Comparison of ENCODE assay signal across 16 mouse cellular contexts in genomic region chr10:117398044-117398780, GRCm38 (mm10). TPM values are rescaled to one million over a fixed set of nuclear protein-coding genes. Genes with fewer than 3 reads are reported as not detected.
DNase-seq lines count a peak whose midpoint lies in the region; ATAC-seq and TF ChIP-seq lines count a peak whose summit lies in the region.
"Had no signal": no experiment of that assay in that cellular context is flagged by ENCODE, and none has a peak within 500 bp of the region (broad histone marks: within the 10 kb centered on the region; RNA-seq: fewer than 3 reads in every experiment).

No protein-coding gene starts in this region.

- TF ChIP-seq POLR2A in ES-Bruce4 (IDR thresholded peaks at IDR 0.05; ENCODE audit: insufficient read depth, low read length): no peak

- no peak for TF ChIP-seq EP300 in liver, postnatal 0 days (IDR thresholded peaks at IDR 0.05; ENCODE audit: low read depth)
- no peak for TF ChIP-seq EP300 in ES-Bruce4 (IDR thresholded peaks at IDR 0.05; ENCODE audit: insufficient read depth, low read depth, low read length)

- no peak overlapping the region for H3K27ac ChIP-seq in liver, embryonic 12.5 days
- H3K27ac ChIP-seq in liver, postnatal 0 days (ENCODE audit: low read depth): no peak overlapping the region
- no peak overlapping the region for H3K27ac ChIP-seq in ES-Bruce4 (ENCODE audit: insufficient read depth, low read length)
- no peak overlapping the region for H3K27ac ChIP-seq in kidney, embryonic 15.5 days
- H3K27ac ChIP-seq: hindbrain, embryonic 12.5 days; liver, embryonic 14.5 days; midbrain, embryonic 12.5 days; stomach, embryonic 15.5 days had no signal

- no peak overlapping the region for H3K9ac ChIP-seq in liver, embryonic 12.5 days
- H3K9ac ChIP-seq in liver, postnatal 0 days (replicated peaks): no peak overlapping the region
- no peak overlapping the region for H3K9ac ChIP-seq in ES-Bruce4 (ENCODE audit: low read depth, poor library complexity, severe bottlenecking)
- no peak overlapping the region for H3K9ac ChIP-seq in kidney, embryonic 15.5 days
- H3K9ac ChIP-seq: forebrain, postnatal 0 days; hindbrain, embryonic 12.5 days; liver, embryonic 14.5 days; midbrain, embryonic 12.5 days; stomach, embryonic 15.5 days had no signal

- WGBS in liver, embryonic 12.5 days (ENCODE audit: insufficient replicate concordance): 48% methylated on average over 18 of the region's 18 CpGs
- 55% methylated on average over 18 of the region's 18 CpGs for WGBS in liver, postnatal 0 days (ENCODE audit: insufficient replicate concordance)
- WGBS in kidney, embryonic 15.5 days: 67% methylated on average over 18 of the region's 18 CpGs

- H3K4me3 ChIP-seq in liver, embryonic 12.5 days: no peak overlapping the region
- no peak overlapping the region for H3K4me3 ChIP-seq in liver, postnatal 0 days (ENCODE audit: low read depth, low read length)
- 0 out of 2 replicates have a peak overlapping the region, but pooled peaks have one; percentile 6 for H3K4me3 ChIP-seq in ES-Bruce4 (ENCODE audit: low read depth, low read length)
- no peak overlapping the region for H3K4me3 ChIP-seq in kidney, embryonic 15.5 days (replicated peaks)
- H3K4me3 ChIP-seq: hindbrain, embryonic 12.5 days; midbrain, embryonic 12.5 days; stomach, embryonic 15.5 days had no signal

- H3K4me1 ChIP-seq in liver, embryonic 12.5 days: peaks cover 13% of the 10 kb centered on the region
- peaks cover 11% of the 10 kb centered on the region; the same call in 1 of the 2 replicates for H3K4me1 ChIP-seq in liver, postnatal 0 days (ENCODE audit: insufficient read depth)
- H3K4me1 ChIP-seq in ES-Bruce4 (ENCODE audit: control insufficient read depth, insufficient read depth, low read length): no peaks in the 10 kb centered on the region
- peaks cover 12% of the 10 kb centered on the region; the same call in 1 of the 2 replicates for H3K4me1 ChIP-seq in kidney, embryonic 15.5 days
- H3K4me1 ChIP-seq: stomach, embryonic 15.5 days had no signal

- no peak for ATAC-seq in liver, embryonic 12.5 days
- no peak for ATAC-seq in liver, postnatal 0 days
- ATAC-seq in megakaryocyte, adult 5-6 weeks (ENCODE audit: poor library complexity, severe bottlenecking): peak; percentile 49
- no peak for ATAC-seq in kidney, embryonic 15.5 days (replicated peaks; ENCODE audit: low FRiP score)
- ATAC-seq: forebrain, postnatal 0 days had no signal

- TF ChIP-seq CTCF in liver, postnatal 0 days (IDR thresholded peaks at IDR 0.05; ENCODE audit: low read depth): no peak
- TF ChIP-seq CTCF in ES-Bruce4 (IDR thresholded peaks at IDR 0.05; ENCODE audit: low read depth, low read length): no peak

- no peaks in the 10 kb centered on the region for H3K9me3 ChIP-seq in liver, embryonic 12.5 days (replicated peaks)
- H3K9me3 ChIP-seq in liver, postnatal 0 days (ENCODE audit: low read length): no peaks in the 10 kb centered on the region
- no peaks in the 10 kb centered on the region for H3K9me3 ChIP-seq in ES-Bruce4 (replicated peaks; ENCODE audit: control insufficient read depth, insufficient read depth, low read length, poor library complexity, severe bottlenecking)
- no peaks in the 10 kb centered on the region for H3K9me3 ChIP-seq in kidney, embryonic 15.5 days (replicated peaks)
- H3K9me3 ChIP-seq: hindbrain, embryonic 12.5 days; midbrain, embryonic 12.5 days; stomach, embryonic 15.5 days had no signal

- 0 out of 2 replicates have a peak overlapping the region, but pooled peaks have one; percentile 17 for H3K4me2 ChIP-seq in liver, embryonic 12.5 days
- H3K4me2 ChIP-seq in liver, postnatal 0 days (ENCODE audit: low read depth, low read length): no peak overlapping the region
- no peak overlapping the region for H3K4me2 ChIP-seq in kidney, embryonic 15.5 days
- H3K4me2 ChIP-seq: hindbrain, embryonic 12.5 days; midbrain, embryonic 12.5 days; stomach, embryonic 15.5 days had no signal

- H3K36me3 ChIP-seq in liver, embryonic 12.5 days: no peaks in the 10 kb centered on the region
- no peaks in the 10 kb centered on the region for H3K36me3 ChIP-seq in liver, postnatal 0 days (replicated peaks; ENCODE audit: insufficient read depth, low read length)
- no peaks in the 10 kb centered on the region for H3K36me3 ChIP-seq in ES-Bruce4 (ENCODE audit: control insufficient read depth, insufficient read depth, low read length, poor library complexity, severe bottlenecking)
- H3K36me3 ChIP-seq in kidney, embryonic 15.5 days: no peaks in the 10 kb centered on the region
- H3K36me3 ChIP-seq: hindbrain, embryonic 12.5 days; midbrain, embryonic 12.5 days; stomach, embryonic 15.5 days had no signal

- no peaks in the 10 kb centered on the region; the same call in 1 of the 2 replicates for H3K27me3 ChIP-seq in liver, embryonic 12.5 days (replicated peaks)
- no peaks in the 10 kb centered on the region for H3K27me3 ChIP-seq in liver, postnatal 0 days (ENCODE audit: insufficient read depth, low read length)
- H3K27me3 ChIP-seq in ES-Bruce4 (ENCODE audit: control insufficient read depth, insufficient read depth, low read length, poor library complexity, severe bottlenecking): no peaks in the 10 kb centered on the region
- H3K27me3 ChIP-seq in kidney, embryonic 15.5 days: no peaks in the 10 kb centered on the region
- H3K27me3 ChIP-seq: hindbrain, embryonic 12.5 days; stomach, embryonic 15.5 days had no signal

- DNase-seq in liver, postnatal 0 days: no peak
- peak; percentile 55 for DNase-seq in thymus, postnatal 0 days (ENCODE audit: low spot score)
- no peak for DNase-seq in layer of hippocampus, postnatal 14 days (ENCODE audit: low spot score in 2 of 2)
- no peak for DNase-seq in ovary, postnatal 10 days (ENCODE audit: low spot score)
- DNase-seq: adrenal gland, postnatal 10 days; forebrain, postnatal 0 days; gastrocnemius, postnatal 25 days; kidney, adult 8-10 months had no signal

RNA-seq across cellular contexts. Expression of gene Cpsf6, which starts 18.4 kb away (rescaled TPM):
- 92.5 and 96.8 TPM in 2 replicates for polyA plus RNA-seq in liver, embryonic 12.5 days (2016; fragmentation: Nextera tagmentation; extraction: Ambion mirVana)
- polyA plus RNA-seq in liver, postnatal 0 days (2015; fragmentation: Nextera tagmentation; extraction: Ambion mirVana): 34.4 and 38.6 TPM in 2 replicates
- polyA plus RNA-seq in ES-Bruce4 (2011; ENCODE audit: insufficient read depth, insufficient read length, low read depth, missing spikeins): 205 and 225 TPM in 2 replicates
- total RNA-seq in megakaryocyte, adult 5-6 weeks (2015): 70.3 and 88.4 TPM in 2 replicates
- total RNA-seq in megakaryocyte, adult 5-6 weeks (2017): 87.7 and 103 TPM in 2 replicates
- polyA plus RNA-seq in thymus, postnatal 0 days (2015; fragmentation: Nextera tagmentation; extraction: Ambion mirVana): 154 and 161 TPM in 2 replicates
- 164 and 169 TPM in 2 replicates for polyA plus RNA-seq in kidney, embryonic 15.5 days (2015; fragmentation: Nextera tagmentation; extraction: Ambion mirVana)
- 100 to 1,000 TPM; 107 to 114 TPM for total RNA-seq in layer of hippocampus, postnatal 14 days (2021)
